Mouse (Mus musculus) intestine, embryonic 16.5 days (tissue): ENCODE data around the gene Dlg1. TPM values are rescaled to one million over a fixed set of nuclear protein-coding genes. Genes with fewer than 3 reads are reported as not detected.

Source experiments
- ATAC-seq: fragments of 200-750 bp; cut with Nextera tagmentation; 2 replicates; pipeline ENCODE4 v1.8.0; 2017; ENCODE audit warnings: moderate TSS enrichment, moderate library complexity
- H3K27ac ChIP-seq: fragments of 300-500 bp; sonication (generic); 2 replicates; pipeline ENCODE4 v1.5.1; 2014; ENCODE audit warnings: mild to moderate bottlenecking, low read length
- H3K27me3 ChIP-seq: fragments of 300-500 bp; sonication (generic); replicated peaks from 2 replicates; pipeline ENCODE4 v1.6.1; 2014; ENCODE audit warnings: low read length, control low read depth, mixed read lengths; ENCODE audit not compliant: control insufficient read depth, insufficient read depth
- H3K36me3 ChIP-seq: fragments of 300-500 bp; sonication (generic); 2 replicates; pipeline ENCODE4 v1.6.1; 2014; ENCODE audit warnings: low read length, control low read depth; ENCODE audit not compliant: control insufficient read depth, insufficient read depth
- H3K4me1 ChIP-seq: fragments of 300-500 bp; sonication (generic); 2 replicates; pipeline ENCODE4 v1.6.1; 2014; ENCODE audit warnings: low read length, control low read depth, mixed read lengths; ENCODE audit not compliant: control insufficient read depth, insufficient read depth
- H3K4me2 ChIP-seq: fragments of 300-500 bp; sonication (generic); 2 replicates; pipeline ENCODE4 v1.6.1; 2014; ENCODE audit warnings: low read depth, low read length, control low read depth
- H3K4me3 ChIP-seq: fragments of 300-500 bp; sonication (generic); 2 replicates; pipeline ENCODE4 v1.5.1; 2014; ENCODE audit warnings: mild to moderate bottlenecking, low read length
- H3K9ac ChIP-seq: fragments of 300-500 bp; sonication (generic); 2 replicates; pipeline ENCODE4 v1.6.1; 2014; ENCODE audit warnings: low read depth, low read length
- H3K9me3 ChIP-seq: fragments of 300-500 bp; sonication (generic); 2 replicates; pipeline ENCODE4 v1.6.1; 2016; ENCODE audit warnings: low read length, control low read depth; ENCODE audit not compliant: control insufficient read depth
- WGBS: fragments of 180-500 bp; shearing (Covaris S2); extraction: QIAGEN DNeasy Blood & Tissue Kit; methylation state at CpG from one replicate; pipeline ENCODE4 v1.1.7; 2014; 5-methylcytosine and 5-hydroxymethylcytosine counted together
- polyA plus RNA-seq: library from polyadenylated mRNA; unstranded; fragments of >200 nt; fragmentation: Nextera tagmentation; extraction: Ambion mirVana; gene quantifications from 2 replicates; pipeline ENCODE4 v1.2.1, GENCODE M21; 2015

The Dlg1 gene
- 14.1 and 17.1 TPM in 2 replicates for polyA plus RNA-seq

DNA sequence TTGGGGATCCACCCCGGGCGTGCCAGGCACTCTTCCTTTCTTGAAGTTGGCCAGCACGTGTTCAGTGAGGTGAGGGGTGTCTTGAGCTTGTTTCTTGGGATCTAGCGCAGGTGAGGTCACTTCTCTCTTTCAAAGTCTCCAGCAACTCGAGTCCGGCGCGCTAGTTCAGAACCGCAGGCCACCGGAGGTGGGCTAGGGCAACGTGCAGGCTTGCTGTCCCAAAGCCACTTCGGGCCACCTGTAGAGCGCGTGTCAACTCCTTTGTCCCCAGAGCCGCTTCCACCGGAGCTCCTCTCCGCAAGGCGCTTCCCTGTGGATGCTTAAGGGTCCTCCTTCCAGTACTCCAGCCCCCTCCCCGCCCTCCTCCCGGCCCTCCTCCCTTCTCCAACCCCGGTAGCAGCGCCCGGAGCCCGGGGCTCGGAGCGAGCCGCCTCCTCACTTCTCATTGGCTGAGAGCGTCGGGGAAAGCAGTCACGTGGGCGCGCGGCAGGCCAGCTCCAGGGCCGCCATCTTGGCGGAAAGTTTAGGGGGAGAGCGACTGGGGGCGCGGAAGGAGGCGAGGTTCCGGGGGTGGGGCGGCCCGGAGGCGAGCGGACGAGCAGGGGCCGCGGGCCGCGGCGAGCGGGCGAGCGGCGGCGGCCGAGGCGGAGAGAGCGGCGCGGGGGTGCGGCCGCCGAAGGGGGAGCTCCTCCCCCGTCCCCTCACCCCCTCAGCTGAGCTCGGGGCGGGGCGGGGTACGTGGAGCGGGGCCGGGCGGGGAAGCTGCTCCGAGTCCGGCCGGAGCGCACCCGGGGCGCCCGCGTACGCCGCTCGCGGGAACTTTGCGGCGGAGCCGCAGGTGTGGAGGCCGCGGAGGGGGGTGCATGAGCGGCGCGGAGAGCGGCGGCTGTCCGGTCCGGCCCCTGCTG lies at the start of gene Dlg1:
TSS of gene Dlg1 (plus strand) at position 65 of the 908 bp plus-strand sequence.
- Histone ChIP-seq H3K36me3 (no peaks in the 10 kb centered on the region), H3K4me1 (peaks cover 9% of the 10 kb centered on the region), H3K9me3 (no peaks in the 10 kb centered on the region), H3K27ac (peak within 1 kb of the TSS; percentile 97), H3K9ac (peak within 1 kb of the TSS; percentile 95), H3K27me3 (no peaks in the 10 kb centered on the region), H3K4me3 (peak within 1 kb of the TSS; percentile 99), H3K4me2 (peak within 1 kb of the TSS; percentile 72)
- 0% methylated on average over 60 of the region's 95 CpGs for WGBS
- ATAC-seq = peak; percentile 97

- no peak overlapping the region for H3K4me3 ChIP-seq
- no peaks in the 10 kb centered on the region for H3K27me3 ChIP-seq
- H3K4me2 ChIP-seq = no peak overlapping the region
- WGBS = 90% methylated on average over 2 of the region's 2 CpGs
- no peak for ATAC-seq
- no peak overlapping the region for H3K9ac ChIP-seq
- no peaks in the 10 kb centered on the region for H3K36me3 ChIP-seq
- no peak overlapping the region for H3K27ac ChIP-seq
- peaks cover 12% of the 10 kb centered on the region; the same call in 1 of the 2 replicates for H3K4me1 ChIP-seq
- H3K9me3 ChIP-seq = no peaks in the 10 kb centered on the region
Measured at GRCm38 (mm10) chr16:31616382-31616781, 46.9 kb upstream of the Dlg1 start.

DNA sequence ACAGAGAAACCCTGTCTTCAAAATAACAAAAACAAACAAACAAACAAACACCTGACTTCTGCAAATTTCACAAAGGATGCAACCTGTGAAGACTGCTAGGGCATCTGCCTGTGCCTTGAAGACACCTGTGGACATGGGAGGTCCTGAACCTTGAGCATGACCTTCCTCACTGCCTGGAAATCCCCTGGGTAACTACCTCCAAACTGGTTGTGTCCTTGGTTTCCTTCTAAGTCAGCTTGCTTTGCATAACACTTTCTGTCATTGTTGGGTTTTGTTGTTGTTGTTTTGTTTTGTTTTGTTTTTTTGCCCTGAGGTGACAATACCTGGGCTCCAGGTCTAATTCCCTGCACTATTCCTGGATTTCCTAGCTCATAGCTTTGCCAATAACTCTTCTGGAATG lies 46.1 kb upstream of the Dlg1 start:
- H3K27ac ChIP-seq = no peak overlapping the region
- H3K9me3 ChIP-seq = no peaks in the 10 kb centered on the region
- ATAC-seq = no peak
- H3K4me2 ChIP-seq = no peak overlapping the region
- H3K27me3 ChIP-seq = no peaks in the 10 kb centered on the region
- H3K36me3 ChIP-seq = no peaks in the 10 kb centered on the region
- H3K4me3 ChIP-seq = no peak overlapping the region
- peaks cover 12% of the 10 kb centered on the region; the same call in 1 of the 2 replicates for H3K4me1 ChIP-seq
- H3K9ac ChIP-seq = no peak overlapping the region

DNA sequence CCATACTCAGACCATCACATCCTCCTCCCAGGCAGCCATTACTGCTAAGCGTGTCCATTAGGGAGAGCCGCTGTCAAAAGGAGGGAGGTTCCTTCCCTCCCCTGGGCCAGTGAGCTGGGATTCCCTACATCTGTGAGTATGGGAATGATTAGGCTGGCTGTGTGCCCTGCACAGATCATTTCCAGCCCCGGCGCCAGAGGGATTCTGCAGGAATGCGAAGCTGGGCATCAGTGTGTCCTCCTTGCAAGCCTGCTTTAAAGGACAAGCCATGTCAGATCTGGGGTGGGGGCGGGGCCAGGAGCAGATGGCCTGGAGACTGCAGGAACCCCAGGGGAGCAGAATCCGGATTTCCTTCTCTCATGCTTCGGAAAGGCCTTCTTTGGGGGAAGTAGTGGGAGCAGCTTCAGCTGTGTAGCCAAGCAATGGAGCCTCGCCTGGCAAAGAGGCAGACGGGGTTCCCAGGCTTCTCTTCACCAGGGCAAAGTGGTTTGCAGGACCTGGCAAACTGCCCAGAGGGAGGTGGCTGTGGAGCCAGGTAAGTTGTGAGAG lies 45.3 kb upstream of the Dlg1 start:
- no peaks in the 10 kb centered on the region for H3K36me3 ChIP-seq
- H3K27me3 ChIP-seq = no peaks in the 10 kb centered on the region
- H3K4me2 ChIP-seq = peak overlapping the region; percentile 30
- ATAC-seq = peak; percentile 58
- H3K9me3 ChIP-seq = no peaks in the 10 kb centered on the region
- peak overlapping the region; percentile 30; the same call in 1 of the 2 replicates for H3K9ac ChIP-seq
- H3K27ac ChIP-seq = peak overlapping the region; percentile 36
- WGBS = 23% methylated on average over 10 of the region's 10 CpGs
- H3K4me3 ChIP-seq = no peak overlapping the region; the same call in 1 of the 2 replicates
- peaks cover 12% of the 10 kb centered on the region; the same call in 1 of the 2 replicates for H3K4me1 ChIP-seq

DNA sequence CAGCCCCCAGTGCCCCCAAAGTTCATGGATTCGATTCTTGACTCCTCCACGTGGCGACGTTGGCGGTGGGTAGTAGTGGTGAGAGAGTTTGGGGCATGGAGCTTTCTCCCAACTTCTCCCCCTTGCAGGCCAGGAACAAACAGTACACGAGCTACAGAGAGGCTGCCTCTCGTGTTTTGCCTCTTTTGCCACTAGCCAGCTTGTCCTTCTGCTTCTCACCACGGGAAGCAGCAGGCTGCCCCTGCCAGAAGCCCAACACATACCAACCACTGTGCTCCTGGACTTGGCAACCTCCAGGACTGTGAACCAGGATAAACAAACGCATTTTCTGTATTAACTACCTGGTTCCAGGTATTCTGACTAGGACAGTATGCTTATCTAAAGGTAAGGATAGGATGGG lies 44.6 kb upstream of the Dlg1 start:
- Histone ChIP-seq H3K9me3 (no peaks in the 10 kb centered on the region), H3K27me3 (no peaks in the 10 kb centered on the region), H3K9ac (no peak overlapping the region), H3K4me2 (0 out of 2 replicates have a peak overlapping the region, but pooled peaks have one; percentile 30), H3K36me3 (no peaks in the 10 kb centered on the region), H3K4me1 (peaks cover 12% of the 10 kb centered on the region; the same call in 1 of the 2 replicates), H3K27ac (no peak overlapping the region), H3K4me3 (no peak overlapping the region)
- ATAC-seq = no peak
- WGBS = 67% methylated on average over 9 of the region's 9 CpGs

DNA sequence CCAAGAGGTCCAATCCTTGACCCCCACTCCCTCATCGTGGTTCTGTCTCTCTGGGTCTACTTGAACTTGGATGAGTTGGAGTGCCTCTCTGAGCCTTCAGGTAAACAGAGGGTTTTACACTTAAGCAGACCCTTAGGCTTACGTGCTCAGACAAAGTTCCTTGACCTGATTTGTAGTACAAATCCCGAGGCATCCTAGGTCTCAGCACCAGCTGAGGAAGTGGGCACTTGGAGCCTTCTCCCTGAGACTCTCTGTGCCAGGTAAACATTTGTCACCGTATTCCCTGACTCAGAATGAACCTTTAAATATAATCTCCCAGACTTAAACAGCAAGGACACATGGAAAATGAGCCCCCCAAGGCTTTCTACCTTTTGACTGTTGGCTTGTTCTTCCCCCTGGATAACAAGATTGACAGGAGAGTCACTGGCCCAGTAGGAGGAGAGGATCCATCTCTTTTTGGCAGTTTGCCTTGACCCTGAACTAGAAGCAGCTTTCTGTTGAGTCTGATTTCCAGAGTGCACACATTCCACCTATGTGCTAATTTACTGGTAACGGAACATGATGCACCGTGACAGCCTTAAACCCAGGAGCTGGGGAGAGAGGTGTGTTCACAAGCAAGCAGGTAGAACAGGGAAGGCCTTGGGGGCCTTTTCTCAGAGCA lies 43.4 kb upstream of the Dlg1 start:
- H3K36me3 ChIP-seq = no peaks in the 10 kb centered on the region
- no peaks in the 10 kb centered on the region for H3K27me3 ChIP-seq
- 81% methylated on average over 6 of the region's 6 CpGs for WGBS

DNA sequence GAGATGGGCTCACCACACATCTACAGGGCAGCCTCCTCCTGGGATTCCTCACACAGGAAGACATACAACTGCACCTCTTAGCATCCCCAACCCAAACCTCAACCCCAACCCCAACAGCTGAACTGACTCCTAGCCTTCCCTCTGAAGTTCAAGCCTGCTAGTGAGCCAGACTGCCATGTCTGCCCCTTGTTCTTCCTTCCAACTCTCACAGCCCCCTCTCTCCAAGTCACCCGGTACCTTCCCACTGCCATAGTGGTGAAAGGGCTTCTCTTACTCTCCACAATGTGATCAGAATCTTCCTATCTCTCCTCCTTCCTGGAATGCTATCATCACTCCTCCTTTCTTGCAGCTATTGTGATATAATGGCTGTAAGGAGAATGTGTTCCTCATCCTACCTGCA lies 40.9 kb upstream of the Dlg1 start:
- WGBS = 86% methylated on average over 1 of the region's 1 CpGs
- Histone ChIP-seq H3K9ac (no peak overlapping the region), H3K27ac (no peak overlapping the region), H3K4me1 (peaks cover 12% of the 10 kb centered on the region; the same call in 1 of the 2 replicates), H3K27me3 (no peaks in the 10 kb centered on the region), H3K9me3 (no peaks in the 10 kb centered on the region), H3K36me3 (no peaks in the 10 kb centered on the region), H3K4me2 (no peak overlapping the region), H3K4me3 (no peak overlapping the region)
- no peak for ATAC-seq

More for the DNA sequence above, 43.4 kb upstream of the Dlg1 start:
- H3K4me2 ChIP-seq = no peak overlapping the region
- no peak overlapping the region for H3K27ac ChIP-seq
- no peak for ATAC-seq
- no peaks in the 10 kb centered on the region for H3K9me3 ChIP-seq
- peaks cover 12% of the 10 kb centered on the region; the same call in 1 of the 2 replicates for H3K4me1 ChIP-seq
- H3K9ac ChIP-seq = no peak overlapping the region
- no peak overlapping the region for H3K4me3 ChIP-seq

GRCm38 (mm10) chr16:31623136-31623535 lies 40.1 kb upstream of the Dlg1 start:
- no peak for ATAC-seq
- 74% methylated on average over 6 of the region's 6 CpGs for WGBS
- Histone ChIP-seq H3K4me3 (no peak overlapping the region), H3K27me3 (no peaks in the 10 kb centered on the region), H3K9me3 (no peaks in the 10 kb centered on the region), H3K36me3 (no peaks in the 10 kb centered on the region), H3K9ac (no peak overlapping the region), H3K27ac (no peak overlapping the region), H3K4me2 (no peak overlapping the region), H3K4me1 (0 out of 2 replicates have a peak, but pooled peaks cover 6% of the 10 kb centered on the region)

DNA sequence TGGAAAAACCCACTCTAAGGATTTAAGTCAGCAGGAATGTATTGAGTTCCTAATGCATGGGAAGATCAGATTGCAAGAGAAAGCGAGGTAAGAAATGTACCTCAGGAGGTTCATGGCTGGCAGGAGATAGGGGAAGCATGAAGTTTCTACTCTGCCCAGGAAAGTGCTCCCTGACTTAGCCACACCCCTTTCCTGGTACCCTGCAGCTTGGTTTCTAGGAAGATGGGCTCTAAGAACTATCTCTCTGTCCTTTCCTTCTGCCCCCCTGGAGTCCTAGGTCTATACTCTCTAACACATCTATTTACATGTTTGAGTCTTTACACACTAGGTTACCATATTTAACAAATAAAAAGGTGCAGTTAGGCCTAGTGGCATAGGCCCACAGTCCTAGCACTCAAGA lies 38.5 kb upstream of the Dlg1 start:
- Histone ChIP-seq H3K4me3 (no peak overlapping the region), H3K27ac (no peak overlapping the region)
- WGBS = 83% methylated on average over 1 of the region's 1 CpGs

More for the DNA sequence above, 38.5 kb upstream of the Dlg1 start:
- Histone ChIP-seq H3K27me3 (no peaks in the 10 kb centered on the region), H3K4me2 (no peak overlapping the region), H3K36me3 (no peaks in the 10 kb centered on the region), H3K4me1 (no peaks in the 10 kb centered on the region), H3K9ac (no peak overlapping the region), H3K9me3 (no peaks in the 10 kb centered on the region)
- no peak for ATAC-seq
